ENCODE assay signal across 30 mouse cellular contexts in the genomic region with DNA sequence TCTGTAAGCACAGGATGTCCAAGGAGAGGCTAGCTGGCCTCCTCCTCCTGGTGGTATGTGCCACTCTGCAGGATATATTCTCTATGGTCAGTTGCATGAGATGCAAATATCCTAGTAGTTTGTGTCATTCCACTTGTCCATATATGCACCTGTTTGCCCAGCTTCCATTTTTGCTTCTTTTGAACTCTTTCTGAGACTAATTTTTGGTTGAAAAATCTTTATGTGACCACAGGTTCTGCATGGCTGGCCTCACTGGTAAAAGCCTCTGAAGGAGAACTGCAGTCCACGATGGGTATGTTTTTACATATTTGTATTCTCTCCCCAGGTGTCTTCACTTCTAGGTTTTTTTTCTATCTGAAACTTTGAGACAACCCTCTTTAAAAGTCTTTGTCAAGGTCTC.
"Had no signal": no experiment of that assay in that cellular context is flagged by ENCODE, and none has a peak within 500 bp of the region (broad histone marks: within the 10 kb centered on the region; RNA-seq: fewer than 3 reads in every experiment).

No protein-coding gene starts in this region.

- H3K4me1 ChIP-seq: hindbrain, embryonic 12.5 days; hindbrain, embryonic 13.5 days; hindbrain, embryonic 15.5 days; kidney, embryonic 15.5 days had no signal

- H3K27me3 ChIP-seq: heart, embryonic 12.5 days; heart, embryonic 13.5 days; heart, embryonic 15.5 days; hindbrain, embryonic 12.5 days; hindbrain, embryonic 13.5 days; hindbrain, embryonic 15.5 days; intestine, embryonic 15.5 days; kidney, embryonic 15.5 days had no signal

- H3K27ac ChIP-seq: heart, embryonic 13.5 days; heart, embryonic 15.5 days; hindbrain, embryonic 10.5 days; hindbrain, embryonic 12.5 days; hindbrain, embryonic 13.5 days; hindbrain, embryonic 14.5 days; hindbrain, embryonic 15.5 days; hindbrain, postnatal 0 days; intestine, embryonic 15.5 days; kidney, embryonic 15.5 days; kidney, postnatal 0 days; layer of hippocampus, adult 2 months; left cerebral cortex, adult 2 months had no signal

- H3K4me3 ChIP-seq: heart, embryonic 12.5 days; heart, embryonic 13.5 days; heart, embryonic 15.5 days; hindbrain, embryonic 10.5 days; hindbrain, embryonic 12.5 days; hindbrain, embryonic 13.5 days; hindbrain, embryonic 15.5 days; intestine, embryonic 15.5 days; kidney, embryonic 15.5 days; layer of hippocampus, adult 2 months; left cerebral cortex, adult 2 months had no signal

- H3K36me3 ChIP-seq: heart, embryonic 12.5 days; heart, embryonic 13.5 days; heart, embryonic 15.5 days; hindbrain, embryonic 10.5 days; hindbrain, embryonic 12.5 days; hindbrain, embryonic 13.5 days; hindbrain, embryonic 15.5 days; intestine, embryonic 15.5 days; kidney, embryonic 15.5 days had no signal

- H3K9me3 ChIP-seq: heart, embryonic 12.5 days; heart, embryonic 13.5 days; heart, embryonic 15.5 days; hindbrain, embryonic 10.5 days; hindbrain, embryonic 12.5 days; hindbrain, embryonic 13.5 days; hindbrain, embryonic 15.5 days; intestine, embryonic 15.5 days; kidney, embryonic 15.5 days had no signal

- H3K4me2 ChIP-seq: heart, embryonic 12.5 days; heart, embryonic 13.5 days; heart, embryonic 15.5 days; hindbrain, embryonic 12.5 days; hindbrain, embryonic 13.5 days; hindbrain, embryonic 14.5 days; hindbrain, embryonic 15.5 days; intestine, embryonic 15.5 days; kidney, embryonic 15.5 days had no signal

- H3K9ac ChIP-seq: heart, embryonic 12.5 days; heart, embryonic 13.5 days; heart, embryonic 15.5 days; hindbrain, embryonic 12.5 days; hindbrain, embryonic 13.5 days; hindbrain, embryonic 14.5 days; hindbrain, embryonic 15.5 days; intestine, embryonic 15.5 days; kidney, embryonic 15.5 days had no signal

- DNase-seq: heart, postnatal 10 days; heart, postnatal 14 days; heart, postnatal 36 days; heart, postnatal 4 days; kidney, adult 11 months; kidney, adult 18-20 months; kidney, adult 2 months; kidney, adult 8-10 months; kidney, adult 9 months; kidney, postnatal 10 days; kidney, postnatal 14 days; kidney, postnatal 25 days; kidney, postnatal 36 days; kidney, postnatal 4 days; layer of hippocampus, adult 9-11 months; layer of hippocampus, postnatal 36 days had no signal
